Mouse (Mus musculus) olfactory bulb, adult 2 months (tissue): ENCODE results near the gene Pbrm1.

Experiments
- CTCF ChIP-seq: fragments of 200-500 bp; IDR thresholded peaks from 2 replicates; pipeline ENCODE4 v1.5.1; 2012; ENCODE audit warnings: low read depth, mild to moderate bottlenecking, low read length, moderate library complexity; ENCODE audit not compliant: insufficient read depth
- POLR2A ChIP-seq: fragments of 200-500 bp; IDR thresholded peaks from 2 replicates; pipeline ENCODE4 v1.6.1; 2012; ENCODE audit warnings: mild to moderate bottlenecking, low read depth, low read length, moderate library complexity; ENCODE audit not compliant: insufficient read depth

DNA sequence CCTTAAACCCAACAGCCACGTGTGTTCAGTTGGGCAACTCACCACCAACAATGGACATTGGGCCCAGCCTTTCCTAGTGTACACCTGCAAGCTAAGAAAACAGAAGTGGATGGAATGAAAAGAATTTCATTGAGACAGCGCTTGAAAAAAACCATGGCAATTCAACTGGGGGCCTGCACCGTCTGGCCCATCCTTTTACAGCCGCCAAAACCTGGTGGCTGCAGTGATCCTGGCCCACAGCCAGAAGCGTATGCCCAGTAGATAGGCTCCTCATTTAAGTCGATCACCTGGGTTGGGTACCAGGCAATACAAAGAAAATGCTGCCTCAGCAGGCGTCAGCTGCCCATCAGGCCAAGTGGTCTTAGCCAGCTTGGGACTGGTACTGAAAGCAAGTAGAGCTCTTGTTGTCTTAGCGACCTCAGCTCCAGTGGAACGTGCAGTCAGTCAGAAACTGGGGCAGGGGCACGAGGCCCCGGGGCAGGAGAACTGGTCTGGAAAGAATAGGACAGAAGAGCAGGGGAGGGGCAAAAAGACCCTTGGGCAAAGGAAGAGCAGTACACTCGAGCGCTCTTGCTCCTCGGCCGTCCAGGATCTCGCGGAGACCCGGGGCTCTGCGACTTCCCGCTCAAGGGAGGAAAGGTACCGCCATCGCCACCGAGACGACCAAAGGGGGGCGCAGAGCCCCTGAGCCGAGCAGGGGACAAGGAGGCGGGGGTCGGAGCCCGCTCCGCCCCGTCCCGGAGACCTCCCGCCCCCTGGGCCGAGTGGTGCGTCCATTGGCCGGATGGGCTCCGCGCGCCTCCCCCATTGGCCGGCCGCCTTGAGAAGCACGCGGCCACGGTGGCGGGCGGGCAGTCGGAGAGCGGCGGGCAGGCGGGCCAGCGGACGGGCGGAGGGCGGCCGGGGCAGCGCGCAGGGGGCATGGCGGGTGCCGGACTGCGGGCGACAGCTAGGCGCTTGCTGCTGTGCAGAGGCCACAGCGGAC is 111.6 kb downstream of the Pbrm1 start, which contains the start of gene Nt5dc2:
- no peak for TF ChIP-seq POLR2A
- TF ChIP-seq CTCF: no peak
